Comparison of ENCODE assay signal across 8 mouse cellular contexts in the genomic region with DNA sequence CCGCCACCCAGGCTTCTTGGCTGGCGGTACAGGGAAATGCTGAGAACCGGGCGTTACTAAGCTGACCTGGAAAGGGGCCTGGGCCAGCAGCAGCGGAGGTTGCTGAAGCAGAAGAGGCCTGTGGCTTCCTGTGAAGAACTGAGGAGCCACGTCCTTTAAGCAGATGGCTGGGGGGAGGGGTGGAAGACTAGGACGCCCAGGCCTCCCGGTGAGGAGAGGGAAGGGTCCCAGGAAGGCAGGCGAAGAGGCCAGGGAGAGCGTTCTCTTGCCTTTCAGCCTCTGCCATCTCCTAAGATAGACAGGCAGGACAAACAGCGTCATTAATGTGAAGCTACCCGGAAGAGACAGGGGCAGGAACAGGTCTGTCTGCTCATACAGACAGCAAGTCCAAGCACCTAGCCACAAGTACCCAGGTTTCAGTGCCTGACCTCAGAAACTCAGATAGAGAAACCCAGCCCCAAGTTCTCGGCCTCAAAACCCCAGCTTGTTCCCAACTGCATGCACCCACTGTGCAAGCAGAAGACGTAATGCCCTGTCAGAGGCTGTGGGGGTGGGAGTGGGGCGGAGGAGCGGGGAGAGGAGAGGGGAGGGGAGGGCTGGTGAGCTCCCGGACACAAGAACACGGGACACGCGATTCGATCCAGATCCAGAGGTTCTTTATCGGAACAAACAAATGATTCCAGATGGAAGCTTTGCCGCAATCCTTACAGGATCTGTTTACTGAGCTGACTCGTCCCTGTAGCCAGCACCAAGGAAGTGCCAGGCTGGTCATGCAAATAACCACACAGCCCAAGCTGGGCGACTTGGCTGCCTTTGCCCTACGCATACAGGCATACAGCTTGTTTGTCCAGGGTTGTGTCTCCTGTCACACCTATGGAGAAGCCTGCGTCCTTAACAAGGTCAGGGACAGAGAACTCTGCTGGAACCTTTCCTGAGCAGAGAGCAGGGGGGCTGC. TPM values are rescaled to one million over a fixed set of nuclear protein-coding genes. Genes with fewer than 3 reads are reported as not detected.
DNase-seq lines count a peak whose midpoint lies in the region; ATAC-seq lines count a peak whose summit lies in the region.

No protein-coding gene starts in this region.

- peak; percentile 73 to 88 for DNase-seq in adrenal gland, adult (ENCODE audit: inconsistent age in 2 of 2, low spot score in 1 of 2)
- no peak for DNase-seq in adrenal gland, postnatal 4 days (ENCODE audit: low spot score in 2 of 2)
- DNase-seq in cerebellum, adult 8-10 months: peak; percentile 66
- peak; percentile 51 for DNase-seq in gastrocnemius, adult 18-20 months (ENCODE audit: low spot score)
- DNase-seq in splenic B cell, adult 2 months (ENCODE audit: low read depth, low spot score): peak; percentile 66

- no peaks in the 10 kb centered on the region for H3K36me3 ChIP-seq in hindbrain, embryonic 16.5 days (ENCODE audit: control insufficient read depth, insufficient read depth, low read length)
- no peaks in the 10 kb centered on the region for H3K36me3 ChIP-seq in limb, embryonic 12.5 days
- no peaks in the 10 kb centered on the region for H3K36me3 ChIP-seq in midbrain, embryonic 12.5 days
- no peaks in the 10 kb centered on the region for H3K36me3 ChIP-seq in splenic B cell, adult 2 months (ENCODE audit: control insufficient read depth, insufficient read depth, low read length, poor library complexity, severe bottlenecking)

- peak; percentile 70 for ATAC-seq in hindbrain, embryonic 16.5 days
- ATAC-seq in limb, embryonic 12.5 days (ENCODE audit: insufficient number of reproducible peaks, insufficient read depth, low FRiP score, low TSS enrichment, low read depth): peak; percentile 41
- peak; percentile 20; the same call in 1 of the 2 replicates for ATAC-seq in midbrain, embryonic 12.5 days (ENCODE audit: low FRiP score, low read depth)

- H3K4me1 ChIP-seq in hindbrain, embryonic 16.5 days (ENCODE audit: control insufficient read depth, insufficient read depth, low read depth, low read length): peaks cover 14% of the 10 kb centered on the region
- H3K4me1 ChIP-seq in limb, embryonic 12.5 days (replicated peaks): peaks cover 33% of the 10 kb centered on the region
- H3K4me1 ChIP-seq in midbrain, embryonic 12.5 days: peaks cover 20% of the 10 kb centered on the region

- H3K27ac ChIP-seq in hindbrain, embryonic 16.5 days (ENCODE audit: low read depth, low read length): peak overlapping the region; percentile 79
- H3K27ac ChIP-seq in limb, embryonic 12.5 days: peak overlapping the region; percentile 87
- H3K27ac ChIP-seq in midbrain, embryonic 12.5 days (replicated peaks): peak overlapping the region; percentile 72

- no peak overlapping the region for H3K4me3 ChIP-seq in hindbrain, embryonic 16.5 days (ENCODE audit: low read length)
- H3K4me3 ChIP-seq in limb, embryonic 12.5 days (replicated peaks): peak overlapping the region; percentile 19
- H3K4me3 ChIP-seq in midbrain, embryonic 12.5 days: peak overlapping the region; percentile 17

- peak overlapping the region; percentile 57 for H3K9ac ChIP-seq in hindbrain, embryonic 16.5 days (ENCODE audit: low read depth, low read length)
- peak overlapping the region; percentile 28; the same call in 1 of the 2 replicates for H3K9ac ChIP-seq in limb, embryonic 12.5 days (replicated peaks)
- H3K9ac ChIP-seq in midbrain, embryonic 12.5 days (replicated peaks): peak overlapping the region; percentile 46

- WGBS in hindbrain, embryonic 16.5 days: 13% methylated on average over 27 of the region's 27 CpGs
- 16% methylated on average over 27 of the region's 27 CpGs for WGBS in limb, embryonic 12.5 days
- 11% methylated on average over 25 of the region's 27 CpGs for WGBS in midbrain, embryonic 12.5 days

- no peaks in the 10 kb centered on the region; the same call in 1 of the 2 replicates for H3K27me3 ChIP-seq in hindbrain, embryonic 16.5 days (replicated peaks; ENCODE audit: control insufficient read depth, insufficient read depth, low read length)
- peaks cover 7% of the 10 kb centered on the region; the same call in 1 of the 2 replicates for H3K27me3 ChIP-seq in limb, embryonic 12.5 days
- peaks cover 17% of the 10 kb centered on the region for H3K27me3 ChIP-seq in midbrain, embryonic 12.5 days
- H3K27me3 ChIP-seq in splenic B cell, adult 2 months (ENCODE audit: control insufficient read depth, insufficient read depth, low read length, poor library complexity, severe bottlenecking): no peaks in the 10 kb centered on the region

- no peaks in the 10 kb centered on the region for H3K9me3 ChIP-seq in hindbrain, embryonic 16.5 days (ENCODE audit: control insufficient read depth, low read length)
- H3K9me3 ChIP-seq in limb, embryonic 12.5 days: no peaks in the 10 kb centered on the region
- no peaks in the 10 kb centered on the region for H3K9me3 ChIP-seq in midbrain, embryonic 12.5 days

- peak overlapping the region; percentile 53 for H3K4me2 ChIP-seq in hindbrain, embryonic 16.5 days (ENCODE audit: low read length)
- peak overlapping the region; percentile 54 for H3K4me2 ChIP-seq in limb, embryonic 12.5 days
- H3K4me2 ChIP-seq in midbrain, embryonic 12.5 days (replicated peaks): peak overlapping the region; percentile 47

RNA-seq across cellular contexts. Expression of gene Fam76a, which starts 24.0 kb away (rescaled TPM):
- 10 to 100 TPM; 37.0 to 37.1 TPM for total RNA-seq in adrenal gland, postnatal 4 days (2021)
- total RNA-seq in gastrocnemius, adult 18-20 months (2021): 10 to 100 TPM; 23.5 to 23.9 TPM
- 33.5 and 40.6 TPM in 2 replicates for polyA plus RNA-seq in hindbrain, embryonic 16.5 days (2015; fragmentation: Nextera tagmentation; extraction: Ambion mirVana)
- polyA plus RNA-seq in limb, embryonic 12.5 days (2016; fragmentation: Nextera tagmentation; extraction: Ambion mirVana): 25.8 and 31.7 TPM in 2 replicates
- 32.1 and 35.3 TPM in 2 replicates for polyA plus RNA-seq in midbrain, embryonic 12.5 days (2016; fragmentation: Nextera tagmentation; extraction: Ambion mirVana)

RNA-seq across cellular contexts. Expression of gene Fgr, which starts 27.6 kb away (rescaled TPM):
- total RNA-seq in adrenal gland, postnatal 4 days (2021): 1 to 10 TPM; 1.2 to 1.5 TPM
- under 1 TPM; 0.09 to 0.14 TPM for total RNA-seq in gastrocnemius, adult 18-20 months (2021)
- 0.16 and 0.23 TPM in 2 replicates for polyA plus RNA-seq in hindbrain, embryonic 16.5 days (2015; fragmentation: Nextera tagmentation; extraction: Ambion mirVana)
- polyA plus RNA-seq in limb, embryonic 12.5 days (2016; fragmentation: Nextera tagmentation; extraction: Ambion mirVana): 0.26 and 0.36 TPM in 2 replicates
- 0.08 and 0.12 TPM in 2 replicates for polyA plus RNA-seq in midbrain, embryonic 12.5 days (2016; fragmentation: Nextera tagmentation; extraction: Ambion mirVana)

Comparison
In these comparisons a context has a peak if more than half of its experiments do, and no peak if none do; other contexts are left out.
1. DNase-seq: peak in adrenal gland, adult (2 of 2), cerebellum, adult 8-10 months (single experiment), gastrocnemius, adult 18-20 months (single experiment) and splenic B cell, adult 2 months (single experiment); none in adrenal gland, postnatal 4 days (0 of 2).
2. ATAC-seq: peak in every context shown above with its lines; median percentile 70 in hindbrain, embryonic 16.5 days; 41 in limb, embryonic 12.5 days; 20 in midbrain, embryonic 12.5 days.
3. Peak in every context shown above with its lines, with median percentiles within 50 percentile points of each other: H3K27ac ChIP-seq, H3K4me2 ChIP-seq and H3K9ac ChIP-seq.